Mouse (Mus musculus): ENCODE data around the gene Abl2. TPM values are rescaled to one million over a fixed set of nuclear protein-coding genes. Genes with fewer than 3 reads are reported as not detected.

Abl2 gene
- polyA plus RNA-seq, 1 experiment from 2014 or later, result 2.7 TPM

DNA sequence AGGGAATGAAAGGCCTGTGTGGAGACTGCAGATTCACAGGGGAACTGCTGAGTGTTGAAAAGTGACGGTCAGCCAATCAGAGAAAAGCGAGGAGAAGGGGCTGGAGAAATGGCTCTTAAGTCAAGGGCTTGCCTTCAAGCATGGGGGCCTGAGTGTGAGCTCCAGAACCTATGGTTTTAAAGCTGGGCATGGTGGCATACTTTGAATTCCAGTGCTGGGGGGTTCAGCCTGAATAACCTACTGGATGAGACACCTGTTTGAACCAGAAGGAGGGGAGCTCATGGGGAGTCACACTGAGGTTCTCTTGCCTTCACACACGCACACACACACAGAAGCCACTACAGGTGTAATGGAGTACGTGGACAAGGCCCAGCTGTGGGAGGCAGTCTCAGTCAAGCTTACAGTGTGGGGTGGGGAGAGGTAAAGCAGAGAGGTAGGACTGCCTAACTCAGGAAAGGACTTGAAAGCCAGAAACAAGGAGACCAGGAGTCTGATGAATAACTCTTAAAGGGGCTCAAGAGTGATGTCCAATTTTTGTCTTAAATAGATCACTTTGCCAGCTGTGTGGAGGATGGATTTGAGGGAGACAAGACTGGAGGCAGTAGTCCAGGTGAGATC lies 61.8 kb downstream of the Abl2 start:
- Histone ChIP-seq H3K27ac (ENCODE audit: low read length) (no peak overlapping the region), H3K9me3 (ENCODE audit: control insufficient read depth, low read length) (no peaks in the 10 kb centered on the region), H3K4me1 (ENCODE audit: control insufficient read depth, insufficient read depth, low read length) (peaks cover 22% of the 10 kb centered on the region), H3K36me3 (ENCODE audit: control insufficient read depth, insufficient read depth, low read length) (no peaks in the 10 kb centered on the region), H3K9ac (ENCODE audit: low read depth, low read length) (no peak overlapping the region), H3K4me2 (ENCODE audit: low read depth, low read length) (no peak overlapping the region), H3K4me3 (ENCODE audit: low read length) (no peak overlapping the region), H3K27me3 (replicated peaks; ENCODE audit: control insufficient read depth, insufficient read depth, low read length) (no peaks in the 10 kb centered on the region)
- no peak for ATAC-seq
- WGBS, result 74% methylated on average over 4 of the region's 4 CpGs

DNA sequence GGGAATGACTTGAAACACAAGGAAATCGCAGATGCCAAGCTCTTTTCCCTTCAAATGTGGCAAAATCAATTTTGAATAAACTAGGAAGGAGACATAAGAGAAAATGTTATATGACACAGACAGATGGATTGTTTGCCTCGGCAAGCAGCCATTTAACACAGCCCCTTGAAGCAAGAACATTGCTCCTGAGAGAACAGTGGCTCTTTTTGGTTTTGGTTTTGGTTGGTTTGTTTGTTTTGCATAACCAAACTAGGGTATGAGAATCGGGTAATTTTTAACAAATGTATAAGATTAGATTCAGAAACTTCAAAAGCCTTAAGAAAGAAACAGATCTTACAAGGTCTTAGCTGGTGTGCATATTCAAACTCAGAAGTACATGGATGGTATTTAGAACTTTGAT lies 62.4 kb downstream of the Abl2 start:
- no peaks in the 10 kb centered on the region for H3K27me3 ChIP-seq (replicated peaks; ENCODE audit: control insufficient read depth, insufficient read depth, low read length)
- 0 out of 2 replicates have a peak, but pooled peaks cover 1% of the 10 kb centered on the region for H3K36me3 ChIP-seq (ENCODE audit: control insufficient read depth, insufficient read depth, low read length)
- H3K9me3 ChIP-seq (ENCODE audit: control insufficient read depth, low read length), result no peaks in the 10 kb centered on the region
- WGBS, result 61% methylated on average over 3 of the region's 3 CpGs
- H3K27ac ChIP-seq (ENCODE audit: low read length), result no peak overlapping the region
- H3K9ac ChIP-seq (ENCODE audit: low read depth, low read length), result no peak overlapping the region
- peaks cover 16% of the 10 kb centered on the region for H3K4me1 ChIP-seq (ENCODE audit: control insufficient read depth, insufficient read depth, low read length)
- no peak overlapping the region for H3K4me3 ChIP-seq (ENCODE audit: low read length)
- no peak overlapping the region for H3K4me2 ChIP-seq (ENCODE audit: low read depth, low read length)
- ATAC-seq, result no peak

DNA sequence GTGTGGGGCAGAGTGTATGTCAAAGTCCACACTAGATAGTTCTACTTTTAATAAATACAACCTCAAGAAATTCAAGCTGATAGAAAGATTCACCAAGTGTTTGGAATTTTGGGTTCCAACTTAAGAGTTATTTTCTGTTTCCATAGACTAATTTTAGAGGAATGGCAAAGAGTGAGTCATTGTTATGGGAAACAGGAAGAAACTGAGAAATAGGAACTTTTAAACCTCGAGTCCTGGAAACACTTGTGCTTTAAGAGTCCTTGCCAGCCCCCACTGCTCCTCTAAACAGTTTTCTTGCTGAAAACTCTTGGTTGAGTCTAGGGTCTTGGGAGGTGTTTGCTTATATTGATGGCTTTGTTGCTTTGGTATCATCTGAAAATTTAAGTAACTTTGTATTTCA lies 65.6 kb downstream of the Abl2 start:
- Histone ChIP-seq H3K4me2 (ENCODE audit: low read depth, low read length) (no peak overlapping the region), H3K27me3 (replicated peaks; ENCODE audit: control insufficient read depth, insufficient read depth, low read length) (no peaks in the 10 kb centered on the region), H3K4me1 (ENCODE audit: control insufficient read depth, insufficient read depth, low read length) (peaks cover 3% of the 10 kb centered on the region; the same call in 1 of the 2 replicates), H3K4me3 (ENCODE audit: low read length) (no peak overlapping the region), H3K27ac (ENCODE audit: low read length) (no peak overlapping the region), H3K9me3 (ENCODE audit: control insufficient read depth, low read length) (no peaks in the 10 kb centered on the region), H3K36me3 (ENCODE audit: control insufficient read depth, insufficient read depth, low read length) (0 out of 2 replicates have a peak, but pooled peaks cover 3% of the 10 kb centered on the region), H3K9ac (ENCODE audit: low read depth, low read length) (no peak overlapping the region)
- WGBS, result 60% methylated on average over 1 of the region's 1 CpGs
- ATAC-seq, result no peak

DNA sequence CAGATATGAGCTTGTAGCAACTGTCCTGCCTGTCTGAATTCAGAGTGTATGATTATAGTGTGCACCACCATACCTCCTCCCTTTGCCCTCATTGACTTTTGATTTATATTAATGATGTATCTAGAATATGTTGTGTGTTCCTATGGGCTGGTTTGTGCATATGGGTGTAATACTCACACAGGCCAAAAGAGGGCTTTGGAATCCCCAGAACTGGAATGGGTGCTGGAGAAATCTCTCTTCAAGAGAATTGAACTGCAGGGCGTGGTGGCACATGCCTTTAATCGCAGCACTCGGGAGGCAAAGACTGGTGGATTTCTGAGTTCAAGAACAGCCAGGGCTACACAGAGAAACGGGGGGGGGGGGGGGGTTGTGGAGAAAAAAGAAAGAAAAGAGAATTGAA lies 68.1 kb downstream of the Abl2 start:
- no peak overlapping the region for H3K27ac ChIP-seq (ENCODE audit: low read length)
- no peaks in the 10 kb centered on the region; the same call in 1 of the 2 replicates for H3K9me3 ChIP-seq (ENCODE audit: control insufficient read depth, low read length)
- ATAC-seq, result no peak
- H3K27me3 ChIP-seq (replicated peaks; ENCODE audit: control insufficient read depth, insufficient read depth, low read length), result no peaks in the 10 kb centered on the region
- H3K9ac ChIP-seq (ENCODE audit: low read depth, low read length), result no peak overlapping the region
- H3K4me2 ChIP-seq (ENCODE audit: low read depth, low read length), result no peak overlapping the region
- peaks cover 13% of the 10 kb centered on the region for H3K36me3 ChIP-seq (ENCODE audit: control insufficient read depth, insufficient read depth, low read length)
- H3K4me3 ChIP-seq (ENCODE audit: low read length), result no peak overlapping the region
- WGBS, result 71% methylated on average over 4 of the region's 4 CpGs
- H3K4me1 ChIP-seq (ENCODE audit: control insufficient read depth, insufficient read depth, low read length), result peaks cover 3% of the 10 kb centered on the region; the same call in 1 of the 2 replicates

DNA sequence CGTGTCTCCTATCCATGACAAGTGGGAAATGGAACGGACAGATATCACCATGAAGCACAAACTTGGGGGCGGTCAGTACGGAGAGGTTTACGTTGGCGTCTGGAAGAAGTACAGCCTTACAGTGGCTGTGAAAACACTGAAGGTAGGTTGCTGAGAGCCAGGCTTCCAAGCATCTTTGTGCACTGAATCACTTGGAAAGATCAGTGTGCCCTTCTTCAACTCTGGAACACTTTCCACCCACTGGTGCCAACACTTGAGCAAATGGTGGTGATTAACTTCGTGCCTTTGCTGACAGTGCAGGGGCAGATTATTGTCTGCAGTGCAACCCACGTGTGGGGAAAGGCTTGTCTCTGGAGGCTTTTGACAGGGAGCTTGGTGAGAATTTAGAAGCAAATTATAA lies 71.4 kb downstream of the Abl2 start:
- Histone ChIP-seq H3K4me2 (ENCODE audit: low read depth, low read length) (no peak overlapping the region), H3K9me3 (ENCODE audit: control insufficient read depth, low read length) (no peaks in the 10 kb centered on the region; the same call in 1 of the 2 replicates), H3K27ac (ENCODE audit: low read length) (no peak overlapping the region), H3K4me3 (ENCODE audit: low read length) (no peak overlapping the region), H3K4me1 (ENCODE audit: control insufficient read depth, insufficient read depth, low read length) (no peaks in the 10 kb centered on the region), H3K9ac (ENCODE audit: low read depth, low read length) (no peak overlapping the region), H3K27me3 (replicated peaks; ENCODE audit: control insufficient read depth, insufficient read depth, low read length) (no peaks in the 10 kb centered on the region), H3K36me3 (ENCODE audit: control insufficient read depth, insufficient read depth, low read length) (peaks cover 19% of the 10 kb centered on the region)
- 95% methylated on average over 8 of the region's 8 CpGs for WGBS
- no peak for ATAC-seq

DNA sequence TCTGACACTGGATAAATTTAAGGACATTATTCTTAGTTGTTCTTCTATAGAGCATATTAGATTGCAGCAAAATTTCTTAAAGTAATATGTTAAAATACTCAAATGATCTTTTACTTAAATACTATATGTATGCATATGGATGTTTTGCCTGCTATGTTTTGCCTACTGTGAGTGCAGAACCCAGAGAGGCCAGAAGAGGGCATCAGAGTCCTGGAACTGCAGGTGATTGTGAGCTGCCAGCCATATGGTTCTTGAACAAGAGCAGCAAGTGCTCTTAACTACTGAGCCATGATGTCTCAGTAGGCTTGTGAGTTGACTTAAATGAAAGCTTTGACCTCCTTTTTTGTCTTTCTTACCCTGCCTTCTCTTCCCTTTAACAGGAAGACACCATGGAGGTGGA lies 72.4 kb downstream of the Abl2 start:
- ATAC-seq, result no peak
- Histone ChIP-seq H3K36me3 (ENCODE audit: control insufficient read depth, insufficient read depth, low read length) (peaks cover 18% of the 10 kb centered on the region), H3K27me3 (replicated peaks; ENCODE audit: control insufficient read depth, insufficient read depth, low read length) (no peaks in the 10 kb centered on the region), H3K4me1 (ENCODE audit: control insufficient read depth, insufficient read depth, low read length) (no peaks in the 10 kb centered on the region), H3K27ac (ENCODE audit: low read length) (no peak overlapping the region), H3K4me2 (ENCODE audit: low read depth, low read length) (no peak overlapping the region), H3K9ac (ENCODE audit: low read depth, low read length) (no peak overlapping the region), H3K4me3 (ENCODE audit: low read length) (no peak overlapping the region), H3K9me3 (ENCODE audit: control insufficient read depth, low read length) (no peaks in the 10 kb centered on the region; the same call in 1 of the 2 replicates)

DNA sequence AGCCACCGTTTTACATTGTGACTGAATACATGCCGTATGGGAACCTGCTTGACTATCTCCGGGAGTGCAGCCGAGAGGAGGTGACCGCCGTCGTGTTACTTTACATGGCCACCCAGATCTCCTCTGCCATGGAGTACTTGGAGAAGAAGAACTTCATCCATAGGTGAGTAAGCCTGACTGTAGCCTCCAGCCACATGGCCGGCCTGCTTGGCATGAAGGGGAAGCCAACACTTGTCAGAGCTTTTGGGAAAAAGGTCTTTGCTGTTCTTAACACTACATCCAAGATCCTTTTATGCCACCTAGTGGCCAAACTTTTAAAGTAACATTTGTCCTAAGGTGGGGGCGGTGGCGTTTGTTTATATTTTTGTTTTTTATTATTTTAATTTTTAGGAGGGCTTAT lies 74.5 kb downstream of the Abl2 start:
- Histone ChIP-seq H3K4me3 (ENCODE audit: low read length) (no peak overlapping the region), H3K27ac (ENCODE audit: low read length) (no peak overlapping the region), H3K4me1 (ENCODE audit: control insufficient read depth, insufficient read depth, low read length) (no peaks in the 10 kb centered on the region), H3K9ac (ENCODE audit: low read depth, low read length) (no peak overlapping the region), H3K27me3 (replicated peaks; ENCODE audit: control insufficient read depth, insufficient read depth, low read length) (no peaks in the 10 kb centered on the region), H3K4me2 (ENCODE audit: low read depth, low read length) (no peak overlapping the region), H3K9me3 (ENCODE audit: control insufficient read depth, low read length) (no peaks in the 10 kb centered on the region; the same call in 1 of the 2 replicates), H3K36me3 (ENCODE audit: control insufficient read depth, insufficient read depth, low read length) (peaks cover 22% of the 10 kb centered on the region)
- WGBS, result 76% methylated on average over 10 of the region's 10 CpGs
- peak; percentile 50; the same call in 1 of the 2 replicates for ATAC-seq

DNA sequence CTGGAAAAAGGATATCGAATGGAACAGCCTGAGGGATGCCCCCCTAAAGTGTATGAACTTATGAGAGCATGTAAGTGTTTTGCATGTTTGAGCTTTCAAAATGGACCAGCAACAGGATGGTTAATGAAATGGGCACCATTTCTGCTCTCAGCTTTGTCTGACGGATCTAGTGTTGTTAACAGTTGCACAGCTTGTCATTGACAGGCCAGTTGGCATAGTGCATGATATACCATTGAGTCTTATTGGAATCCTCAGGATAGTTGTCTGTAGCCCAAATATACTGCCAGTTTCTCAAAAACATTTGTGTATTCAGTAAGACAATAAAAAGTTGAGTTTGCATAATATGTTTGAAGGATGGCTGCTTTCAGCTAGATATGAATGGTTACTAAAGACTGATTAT lies 76.6 kb downstream of the Abl2 start:
- Histone ChIP-seq H3K9me3 (ENCODE audit: control insufficient read depth, low read length) (no peaks in the 10 kb centered on the region; the same call in 1 of the 2 replicates), H3K4me2 (ENCODE audit: low read depth, low read length) (no peak overlapping the region), H3K4me3 (ENCODE audit: low read length) (no peak overlapping the region), H3K27ac (ENCODE audit: low read length) (no peak overlapping the region), H3K27me3 (replicated peaks; ENCODE audit: control insufficient read depth, insufficient read depth, low read length) (no peaks in the 10 kb centered on the region), H3K36me3 (ENCODE audit: control insufficient read depth, insufficient read depth, low read length) (peaks cover 18% of the 10 kb centered on the region), H3K4me1 (ENCODE audit: control insufficient read depth, insufficient read depth, low read length) (no peaks in the 10 kb centered on the region), H3K9ac (ENCODE audit: low read depth, low read length) (no peak overlapping the region)
- 82% methylated on average over 2 of the region's 2 CpGs for WGBS
- no peak for ATAC-seq

DNA sequence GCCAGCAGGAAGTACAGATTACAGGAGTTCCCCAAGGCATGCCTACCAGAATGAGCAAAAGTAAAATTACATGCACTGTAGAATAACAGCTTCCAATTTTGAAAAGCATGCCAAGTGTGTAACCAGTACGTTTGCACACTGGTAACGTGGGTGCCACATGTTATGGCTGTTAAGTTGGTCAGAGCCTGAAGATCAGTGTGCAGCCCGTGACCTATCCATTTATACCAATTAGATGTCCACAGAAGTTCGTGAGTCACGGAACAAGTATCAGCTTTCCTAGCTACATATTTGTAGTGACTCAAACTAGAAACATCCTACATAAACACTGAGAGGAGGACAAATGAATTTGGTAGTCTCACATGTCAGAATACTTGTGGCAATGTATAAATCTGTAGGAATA lies 80.9 kb downstream of the Abl2 start:
- no peak overlapping the region for H3K4me2 ChIP-seq (ENCODE audit: low read depth, low read length)
- no peak overlapping the region for H3K4me3 ChIP-seq (ENCODE audit: low read length)
- no peaks in the 10 kb centered on the region for H3K4me1 ChIP-seq (ENCODE audit: control insufficient read depth, insufficient read depth, low read length)
- H3K27me3 ChIP-seq (replicated peaks; ENCODE audit: control insufficient read depth, insufficient read depth, low read length), result no peaks in the 10 kb centered on the region
- no peaks in the 10 kb centered on the region for H3K9me3 ChIP-seq (ENCODE audit: control insufficient read depth, low read length)
- no peak overlapping the region for H3K9ac ChIP-seq (ENCODE audit: low read depth, low read length)
- peaks cover 18% of the 10 kb centered on the region for H3K36me3 ChIP-seq (ENCODE audit: control insufficient read depth, insufficient read depth, low read length)
- ATAC-seq, result no peak
- 92% methylated on average over 5 of the region's 5 CpGs for WGBS
- H3K27ac ChIP-seq (ENCODE audit: low read length), result no peak overlapping the region

DNA sequence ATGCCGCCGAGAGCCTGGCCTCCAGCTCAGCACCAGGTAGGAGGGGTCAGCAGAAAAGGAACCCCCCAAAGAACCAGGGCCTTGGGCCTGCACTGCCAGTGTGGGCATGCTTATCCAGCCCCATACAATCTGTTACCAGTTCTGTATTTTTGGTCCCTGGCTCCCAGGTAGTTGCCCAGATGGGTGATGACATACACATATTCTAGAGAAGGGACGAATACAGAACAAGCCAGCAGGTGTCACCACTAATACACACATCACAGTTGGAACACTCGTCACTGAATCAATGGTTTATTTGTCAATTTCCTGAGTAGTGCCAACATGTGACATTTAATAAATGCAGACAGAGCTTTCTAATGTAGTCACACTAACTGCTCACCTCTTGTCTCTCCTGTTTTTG lies 82.0 kb downstream of the Abl2 start:
- no peak overlapping the region for H3K27ac ChIP-seq (ENCODE audit: low read length)
- no peak overlapping the region for H3K4me2 ChIP-seq (ENCODE audit: low read depth, low read length)
- no peaks in the 10 kb centered on the region for H3K4me1 ChIP-seq (ENCODE audit: control insufficient read depth, insufficient read depth, low read length)
- no peaks in the 10 kb centered on the region for H3K9me3 ChIP-seq (ENCODE audit: control insufficient read depth, low read length)
- peaks cover 16% of the 10 kb centered on the region for H3K36me3 ChIP-seq (ENCODE audit: control insufficient read depth, insufficient read depth, low read length)
- ATAC-seq, result no peak
- WGBS, result 75% methylated on average over 4 of the region's 4 CpGs
- no peak overlapping the region for H3K9ac ChIP-seq (ENCODE audit: low read depth, low read length)
- H3K4me3 ChIP-seq (ENCODE audit: low read length), result no peak overlapping the region
- no peaks in the 10 kb centered on the region for H3K27me3 ChIP-seq (replicated peaks; ENCODE audit: control insufficient read depth, insufficient read depth, low read length)

All from intestine, embryonic 16.5 days (tissue).